Mouse (Mus musculus) myocyte (in vitro differentiated cells): ENCODE data around the gene Hmx1. TPM values are rescaled to one million over a fixed set of nuclear protein-coding genes. Genes with fewer than 3 reads are reported as not detected.

ENCODE experiments used
- H3K27me3 ChIP-seq: one replicate; pipeline ENCODE4 v1.6.1; 2011; ENCODE audit not compliant: control insufficient read depth, insufficient read depth, insufficient read length
- H3K36me3 ChIP-seq: one replicate; pipeline ENCODE4 v1.6.1; 2011; ENCODE audit not compliant: control insufficient read depth, insufficient read depth
- H3K4me2 ChIP-seq: one replicate; pipeline ENCODE4 v1.6.1; 2011; ENCODE audit warnings: low read depth, control low read depth
- H3K4me3 ChIP-seq: one replicate; pipeline ENCODE4 v1.5.1; 2011; ENCODE audit warnings: mild to moderate bottlenecking, control low read depth, moderate library complexity
- H3K79me2 ChIP-seq: one replicate; pipeline ENCODE4 v1.6.1; 2011; ENCODE audit not compliant: control insufficient read depth, insufficient read depth
- H3ac ChIP-seq: one replicate; pipeline ENCODE4 v1.6.1; 2011; ENCODE audit not compliant: control insufficient read depth, insufficient read length
- CEBPB ChIP-seq: IDR thresholded peaks from 2 replicates; pipeline ENCODE4 v1.6.1; 2011; ENCODE audit warnings: mild to moderate bottlenecking, moderate library complexity; ENCODE audit not compliant: poor library complexity, insufficient read depth, severe bottlenecking
- E2F4 ChIP-seq: IDR thresholded peaks from one replicate; pipeline ENCODE4 v1.6.1; 2011; ENCODE audit warnings: mild to moderate bottlenecking, control low read depth, moderate library complexity; ENCODE audit not compliant: insufficient read depth
- MAX ChIP-seq: IDR thresholded peaks from one replicate; pipeline ENCODE4 v1.6.1; 2011; ENCODE audit warnings: low read depth, mild to moderate bottlenecking, control low read depth
- MYOD1 ChIP-seq, 3 experiments: IDR thresholded peaks; one replicate each; pipeline ENCODE4 v1.6.1; 2011; ENCODE audit warnings: control low read depth in 2 of 3, low read depth in 2 of 3, mild to moderate bottlenecking in 2 of 3, moderate library complexity in 1 of 3; ENCODE audit not compliant: insufficient read length in 2 of 3, control insufficient read depth in 1 of 3
- MYOG ChIP-seq, 3 experiments: IDR thresholded peaks; one replicate each; pipeline ENCODE4 v1.6.1; 2011; ENCODE audit warnings: control low read depth in 2 of 3, low read depth in 2 of 3, mild to moderate bottlenecking in 2 of 3; ENCODE audit not compliant: insufficient read length in 2 of 3, control insufficient read depth in 1 of 3, insufficient read depth in 1 of 3
- POLR2A ChIP-seq: IDR thresholded peaks from one replicate; pipeline ENCODE4 v1.6.1; 2011; ENCODE audit warnings: low read depth, mild to moderate bottlenecking, control low read depth, moderate library complexity; ENCODE audit not compliant: insufficient read length
- POLR2AphosphoS2 ChIP-seq: IDR thresholded peaks from one replicate; pipeline ENCODE4 v1.6.1; 2011; ENCODE audit warnings: low read depth, control low read depth; ENCODE audit not compliant: insufficient read length
- REST ChIP-seq: IDR thresholded peaks from one replicate; pipeline ENCODE4 v1.6.1; 2011; ENCODE audit warnings: mild to moderate bottlenecking, control low read depth, moderate library complexity; ENCODE audit not compliant: insufficient read depth, insufficient read length
- SRF ChIP-seq: IDR thresholded peaks from one replicate; pipeline ENCODE4 v1.6.1; 2011; ENCODE audit warnings: low read depth; ENCODE audit not compliant: control insufficient read depth, insufficient read length
- TCF12 ChIP-seq: IDR thresholded peaks from one replicate; pipeline ENCODE4 v1.6.1; 2011; ENCODE audit warnings: mild to moderate bottlenecking, control low read depth; ENCODE audit not compliant: poor library complexity, insufficient read depth, severe bottlenecking
- TCF3 ChIP-seq: IDR thresholded peaks from one replicate; pipeline ENCODE4 v1.6.1; 2011; ENCODE audit warnings: low read depth, control low read depth; ENCODE audit not compliant: insufficient read length
- USF1 ChIP-seq: IDR thresholded peaks from one replicate; pipeline ENCODE4 v1.6.1; 2011; ENCODE audit warnings: low read depth, mild to moderate bottlenecking, control low read depth, moderate library complexity
- polyA plus RNA-seq: library from polyadenylated mRNA; unstranded; fragments of >200 nt; fragmentation: generic; extraction: Trizol; gene quantifications from one replicate; pipeline ENCODE4 v1.2.1, GENCODE M21; 2012; ENCODE audit warnings: missing spikeins

Hmx1 gene
- polyA plus RNA-seq, 1 experiment: not detected

DNA sequence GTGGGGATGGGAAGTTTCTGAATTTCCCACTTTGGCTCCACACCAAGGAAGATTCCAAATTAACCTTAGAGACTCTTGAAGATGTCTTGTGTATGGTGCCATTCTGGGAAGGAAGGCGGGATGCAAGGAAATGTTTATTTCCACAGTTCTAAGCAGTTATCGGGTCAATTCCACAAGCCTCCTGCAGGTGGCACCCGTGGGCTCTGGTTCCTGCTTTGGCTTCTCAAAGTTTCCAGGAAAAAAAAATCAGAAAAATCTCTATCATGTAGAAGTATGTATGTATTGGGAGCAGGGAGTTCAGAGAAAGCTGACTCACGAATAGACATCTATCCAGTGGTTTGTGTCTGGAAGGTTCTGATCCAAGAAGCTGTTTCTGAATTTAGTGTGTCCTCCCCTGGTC lies 9.1 kb upstream of the Hmx1 start:
- TF ChIP-seq E2F4: no peak
- no peak for TF ChIP-seq MYOG (IDR thresholded peaks at IDR 0.05; ENCODE audit: control insufficient read depth in 1 of 3, insufficient read depth in 1 of 3, insufficient read length in 2 of 3, low read depth in 2 of 3)
- TF ChIP-seq TCF12: no peak
- TF ChIP-seq POLR2AphosphoS2: no peak
- TF ChIP-seq MYOD1 (IDR thresholded peaks at IDR 0.05; ENCODE audit: control insufficient read depth in 1 of 3, insufficient read length in 2 of 3, low read depth in 2 of 3): no peak
- TF ChIP-seq MAX: no peak
- TF ChIP-seq POLR2A: no peak
- no peak for TF ChIP-seq TCF3
- TF ChIP-seq CEBPB: no peak
- Histone ChIP-seq H3K36me3 (no peaks in the 10 kb centered on the region), H3K4me3 (no peak overlapping the region), H3ac (no peak overlapping the region), H3K4me2 (no peak overlapping the region), H3K79me2 (no peaks in the 10 kb centered on the region), H3K27me3 (peaks cover 47% of the 10 kb centered on the region)

DNA sequence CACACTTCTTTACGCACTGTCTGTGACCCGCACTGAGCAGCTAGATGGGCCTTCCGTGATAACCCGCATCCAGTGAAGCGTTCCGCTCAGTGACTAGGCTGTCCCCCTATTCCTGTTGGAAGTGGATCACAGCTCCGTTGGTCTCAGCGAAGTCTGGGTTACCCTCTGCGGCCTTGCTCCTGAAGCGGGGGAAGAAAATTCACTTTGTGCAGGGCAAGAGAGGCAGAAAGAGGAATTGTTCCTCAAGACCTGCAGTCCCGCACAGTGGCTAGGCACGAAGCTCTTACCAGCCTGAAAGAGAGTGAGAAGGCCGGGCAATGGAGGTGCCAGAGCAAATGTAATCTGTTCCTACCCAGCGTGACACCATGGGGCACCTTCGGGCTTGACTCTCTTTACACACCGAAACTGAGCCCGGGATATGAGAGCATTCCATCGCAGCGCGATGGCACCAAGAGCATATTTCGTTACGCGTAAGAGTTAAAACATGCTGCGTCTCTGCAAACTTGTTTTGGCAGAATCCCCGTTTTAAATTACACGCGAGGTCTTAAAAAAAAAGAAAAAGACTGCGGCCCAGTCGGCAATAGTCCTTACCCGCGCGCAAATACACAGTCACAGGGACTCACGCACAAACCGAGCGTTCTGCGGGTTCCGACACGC lies 946 bp upstream of the Hmx1 start:
- H3K4me3 ChIP-seq: no peak overlapping the region

DNA sequence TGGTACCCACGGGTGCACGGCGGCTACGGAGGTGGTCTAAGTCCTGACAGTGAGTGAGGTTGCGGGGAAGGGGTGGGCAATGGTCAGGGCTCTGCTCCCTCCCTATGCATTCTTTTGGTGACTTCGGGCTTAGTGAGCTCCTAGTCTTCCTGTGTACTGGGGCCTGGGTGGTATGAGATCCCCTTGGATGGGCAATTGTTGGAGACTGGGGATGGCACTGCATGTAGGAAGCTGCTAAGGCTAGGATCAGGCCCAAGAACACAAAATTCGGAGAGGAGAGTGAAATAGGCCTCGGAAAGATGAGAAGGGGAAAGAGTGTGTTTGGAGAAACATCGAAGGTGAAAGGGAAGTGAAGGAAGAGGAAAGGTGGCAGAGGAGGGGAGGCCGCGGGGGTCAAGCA lies 533 bp downstream of the Hmx1 start:
- no peaks in the 10 kb centered on the region for H3K79me2 ChIP-seq
- peaks cover 88% of the 10 kb centered on the region for H3K27me3 ChIP-seq
- no peaks in the 10 kb centered on the region for H3K36me3 ChIP-seq
- H3K4me3 ChIP-seq: no peak overlapping the region
- H3K4me2 ChIP-seq: no peak overlapping the region
- no peak overlapping the region for H3ac ChIP-seq
- TF ChIP-seq USF1 (no peak), E2F4 (no peak), TCF3 (no peak), MYOD1 (IDR thresholded peaks at IDR 0.05; ENCODE audit: control insufficient read depth in 1 of 3, insufficient read length in 2 of 3, low read depth in 2 of 3) (no peak), TCF12 (no peak), REST (no peak), MAX (no peak), POLR2AphosphoS2 (no peak), CEBPB (no peak), SRF (no peak), POLR2A (no peak), MYOG (IDR thresholded peaks at IDR 0.05; ENCODE audit: control insufficient read depth in 1 of 3, insufficient read depth in 1 of 3, insufficient read length in 2 of 3, low read depth in 2 of 3) (no peak)

More for the DNA sequence above, 946 bp upstream of the Hmx1 start:
- H3K79me2 ChIP-seq: no peaks in the 10 kb centered on the region
- no peaks in the 10 kb centered on the region for H3K36me3 ChIP-seq
- H3K27me3 ChIP-seq: peaks cover 85% of the 10 kb centered on the region
- no peak overlapping the region for H3ac ChIP-seq
- H3K4me2 ChIP-seq: no peak overlapping the region
- TF ChIP-seq MAX: no peak
- TF ChIP-seq REST: no peak
- TF ChIP-seq E2F4: no peak
- TF ChIP-seq MYOD1 (IDR thresholded peaks at IDR 0.05; ENCODE audit: control insufficient read depth in 1 of 3, insufficient read length in 2 of 3, low read depth in 2 of 3): no peak
- TF ChIP-seq MYOG (IDR thresholded peaks at IDR 0.05; ENCODE audit: control insufficient read depth in 1 of 3, insufficient read depth in 1 of 3, insufficient read length in 2 of 3, low read depth in 2 of 3): no peak

DNA sequence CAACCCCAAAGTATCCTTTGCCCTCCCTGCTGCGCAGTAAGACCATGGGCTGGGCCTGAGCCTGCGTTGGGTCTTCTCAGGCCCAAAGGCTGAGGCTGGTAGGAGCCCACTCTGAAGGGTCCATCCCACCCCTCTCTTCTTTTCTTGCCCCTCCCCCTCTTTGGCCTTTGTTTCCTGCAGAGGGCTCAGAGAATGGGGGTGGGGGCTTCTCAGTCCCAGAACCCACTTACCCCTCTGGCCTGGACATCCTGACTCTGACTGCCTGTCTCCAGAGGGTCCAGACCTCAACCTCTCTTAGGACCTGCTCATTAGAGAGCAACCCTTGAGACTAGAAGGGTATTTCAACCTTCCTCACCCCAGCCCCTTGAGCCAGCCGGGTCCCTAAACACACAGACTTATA lies 1.0 kb downstream of the Hmx1 start:
- H3K79me2 ChIP-seq: no peaks in the 10 kb centered on the region
- peaks cover 88% of the 10 kb centered on the region for H3K27me3 ChIP-seq
- no peak overlapping the region for H3K4me3 ChIP-seq
- TF ChIP-seq POLR2A: no peak
- no peak for TF ChIP-seq TCF3
- no peak for TF ChIP-seq MAX
- TF ChIP-seq TCF12: no peak
- TF ChIP-seq POLR2AphosphoS2: no peak
- no peak for TF ChIP-seq SRF
- TF ChIP-seq CEBPB: no peak
- no peak for TF ChIP-seq REST
- no peak for TF ChIP-seq MYOG (IDR thresholded peaks at IDR 0.05; ENCODE audit: control insufficient read depth in 1 of 3, insufficient read depth in 1 of 3, insufficient read length in 2 of 3, low read depth in 2 of 3)
- no peak for TF ChIP-seq USF1
- no peak for TF ChIP-seq MYOD1 (IDR thresholded peaks at IDR 0.05; ENCODE audit: control insufficient read depth in 1 of 3, insufficient read length in 2 of 3, low read depth in 2 of 3)
- TF ChIP-seq E2F4: no peak
- no peak overlapping the region for H3K4me2 ChIP-seq
- H3ac ChIP-seq: no peak overlapping the region
- H3K36me3 ChIP-seq: no peaks in the 10 kb centered on the region
